In genomic region chr7:19358634-19359033, GRCm38 (mm10) we compare ENCODE assay signal across 8 mouse cellular contexts. TPM values are rescaled to one million over a fixed set of nuclear protein-coding genes. Genes with fewer than 3 reads are reported as not detected.
A peak's percentile ranks its signal among the peaks of the same experiment; 100 is the strongest.
DNase-seq lines count a peak whose midpoint lies in the region; ATAC-seq and TF ChIP-seq lines count a peak whose summit lies in the region.

No protein-coding gene starts in this region.

- intact Hi-C loops in heart, postnatal 36 days (cut with DNase I) = loop anchor here (5.0 kb wide), 1 partner anchor 121 kb away; no protein-coding TSS in a partner anchor
- intact Hi-C loops in gastrocnemius, postnatal 36 days (cut with DNase I) = no loop called here

- peaks cover 24% of the 10 kb centered on the region for H3K4me1 ChIP-seq in heart, embryonic 11.5 days (ENCODE audit: control insufficient read depth, insufficient read depth, low read length)
- peaks cover 1% of the 10 kb centered on the region for H3K4me1 ChIP-seq in ES-Bruce4 (ENCODE audit: control insufficient read depth, insufficient read depth, low read length)
- peaks cover 24% of the 10 kb centered on the region for H3K4me1 ChIP-seq in heart, embryonic 16.5 days (ENCODE audit: control insufficient read depth, insufficient read depth, low read length)
- peaks cover 56% of the 10 kb centered on the region for H3K4me1 ChIP-seq in midbrain, embryonic 10.5 days

- peaks cover 13% of the 10 kb centered on the region for H3K36me3 ChIP-seq in heart, embryonic 11.5 days (ENCODE audit: control insufficient read depth, insufficient read depth, low read length)
- H3K36me3 ChIP-seq in ES-Bruce4 (ENCODE audit: control insufficient read depth, insufficient read depth, low read length, poor library complexity, severe bottlenecking) = peaks cover 4% of the 10 kb centered on the region
- H3K36me3 ChIP-seq in heart, embryonic 16.5 days (ENCODE audit: control insufficient read depth, insufficient read depth) = peaks cover 18% of the 10 kb centered on the region; the same call in 1 of the 2 replicates
- H3K36me3 ChIP-seq in midbrain, embryonic 10.5 days = peaks cover 42% of the 10 kb centered on the region

- H3K27me3 ChIP-seq in heart, embryonic 11.5 days (ENCODE audit: control insufficient read depth, insufficient read depth, low read length) = peaks cover 4% of the 10 kb centered on the region; the same call in 1 of the 2 replicates
- H3K27me3 ChIP-seq in ES-Bruce4 (ENCODE audit: control insufficient read depth, insufficient read depth, low read length, poor library complexity, severe bottlenecking) = no peaks in the 10 kb centered on the region
- no peaks in the 10 kb centered on the region for H3K27me3 ChIP-seq in heart, embryonic 16.5 days (ENCODE audit: control insufficient read depth, insufficient read depth, low read length)
- peaks cover 14% of the 10 kb centered on the region; the same call in 1 of the 2 replicates for H3K27me3 ChIP-seq in midbrain, embryonic 10.5 days (ENCODE audit: low read depth, poor library complexity, severe bottlenecking)

- no peak for TF ChIP-seq CTCF in ES-Bruce4 (IDR thresholded peaks at IDR 0.05; ENCODE audit: low read depth, low read length)

- no peaks in the 10 kb centered on the region for H3K9me3 ChIP-seq in heart, embryonic 11.5 days (replicated peaks; ENCODE audit: control insufficient read depth, low read length)
- H3K9me3 ChIP-seq in ES-Bruce4 (replicated peaks; ENCODE audit: control insufficient read depth, insufficient read depth, low read length, poor library complexity, severe bottlenecking) = no peaks in the 10 kb centered on the region
- H3K9me3 ChIP-seq in heart, embryonic 16.5 days (replicated peaks; ENCODE audit: control insufficient read depth, low read length) = no peaks in the 10 kb centered on the region
- H3K9me3 ChIP-seq in midbrain, embryonic 10.5 days (replicated peaks) = no peaks in the 10 kb centered on the region

- 19% methylated on average over 13 of the region's 13 CpGs for WGBS in heart, embryonic 11.5 days (ENCODE audit: insufficient replicate concordance)
- WGBS in heart, embryonic 16.5 days = 15% methylated on average over 13 of the region's 13 CpGs
- WGBS in midbrain, embryonic 10.5 days = 28% methylated on average over 13 of the region's 13 CpGs

- TF ChIP-seq POLR2A in ES-Bruce4 (IDR thresholded peaks at IDR 0.05; ENCODE audit: insufficient read depth, low read length) = no peak

- no peak for ATAC-seq in heart, embryonic 11.5 days (replicated peaks; ENCODE audit: insufficient number of reproducible peaks, low FRiP score, low TSS enrichment)
- ATAC-seq in heart, embryonic 16.5 days (replicated peaks; ENCODE audit: extremely low read depth, insufficient read depth, low FRiP score) = no peak

- peak overlapping the region; percentile 71 for H3K9ac ChIP-seq in heart, embryonic 11.5 days (ENCODE audit: low read depth, low read length)
- H3K9ac ChIP-seq in ES-Bruce4 (ENCODE audit: low read depth, poor library complexity, severe bottlenecking) = peak overlapping the region; percentile 19
- peak overlapping the region; percentile 79 for H3K9ac ChIP-seq in heart, embryonic 16.5 days (ENCODE audit: low read length)

- H3K4me3 ChIP-seq in heart, embryonic 11.5 days (ENCODE audit: low read depth, low read length) = peak overlapping the region; percentile 71
- peak overlapping the region; percentile 58 for H3K4me3 ChIP-seq in ES-Bruce4 (ENCODE audit: low read depth, low read length)
- peak overlapping the region; percentile 60 for H3K4me3 ChIP-seq in heart, embryonic 16.5 days (ENCODE audit: low read length)
- H3K4me3 ChIP-seq in midbrain, embryonic 10.5 days = peak overlapping the region; percentile 87

- no peak overlapping the region for H3K27ac ChIP-seq in heart, embryonic 11.5 days (ENCODE audit: low read depth, low read length)
- H3K27ac ChIP-seq in ES-Bruce4 (ENCODE audit: insufficient read depth, low read length) = no peak overlapping the region
- H3K27ac ChIP-seq in heart, embryonic 16.5 days (ENCODE audit: low read length) = no peak overlapping the region
- peak overlapping the region; percentile 93 for H3K27ac ChIP-seq in midbrain, embryonic 10.5 days (replicated peaks)

- TF ChIP-seq EP300 in ES-Bruce4 (IDR thresholded peaks at IDR 0.05; ENCODE audit: insufficient read depth, low read depth, low read length) = no peak

- H3K4me2 ChIP-seq in heart, embryonic 11.5 days = peak overlapping the region; percentile 99
- H3K4me2 ChIP-seq in heart, embryonic 16.5 days (ENCODE audit: low read depth, low read length) = peak overlapping the region; percentile 94

- DNase-seq in heart, postnatal 36 days = no peak
- no peak for DNase-seq in midbrain, embryonic 10.5 days (ENCODE audit: low spot score)
- no peak for DNase-seq in frontal cortex, postnatal 14 days (ENCODE audit: low spot score in 2 of 2)
- no peak for DNase-seq in gastrocnemius, postnatal 36 days
- DNase-seq in cerebellum, adult 9-10 months = no peak

RNA-seq across cellular contexts. Expression of gene Cd3eap, which starts 0.6 kb away (rescaled TPM):
- 17.6 and 18.9 TPM in 2 replicates for polyA plus RNA-seq in heart, embryonic 11.5 days (2014; fragmentation: Nextera tagmentation; extraction: Ambion mirVana)
- 10 to 100 TPM; 10.4 to 11.2 TPM for total RNA-seq in heart, postnatal 36 days (2021)
- polyA plus RNA-seq in ES-Bruce4 (2011; ENCODE audit: insufficient read depth, insufficient read length, low read depth, missing spikeins) = 14.6 and 16.8 TPM in 2 replicates
- polyA plus RNA-seq in heart, embryonic 16.5 days (2015; fragmentation: Nextera tagmentation; extraction: Ambion mirVana) = 16.2 and 16.7 TPM in 2 replicates
- 23.2 and 24.7 TPM in 2 replicates for polyA plus RNA-seq in midbrain, embryonic 10.5 days (2016; fragmentation: Nextera tagmentation; extraction: Ambion mirVana)
- 10 to 100 TPM in 1 of 2 experiments, 1 to 10 TPM in 1; 9.3 to 10.2 TPM for total RNA-seq in gastrocnemius, postnatal 36 days (2021)

RNA-seq across cellular contexts. Expression of gene Ppp1r13l, which starts 0.9 kb away (rescaled TPM):
- 12.4 and 17.6 TPM in 2 replicates for polyA plus RNA-seq in heart, embryonic 11.5 days (2014; fragmentation: Nextera tagmentation; extraction: Ambion mirVana)
- 10 to 100 TPM; 35.8 to 44.2 TPM for total RNA-seq in heart, postnatal 36 days (2021)
- polyA plus RNA-seq in ES-Bruce4 (2011; ENCODE audit: insufficient read depth, insufficient read length, low read depth, missing spikeins) = 21.9 and 25.5 TPM in 2 replicates
- 13.6 and 14.2 TPM in 2 replicates for polyA plus RNA-seq in heart, embryonic 16.5 days (2015; fragmentation: Nextera tagmentation; extraction: Ambion mirVana)
- 4.9 and 6.0 TPM in 2 replicates for polyA plus RNA-seq in midbrain, embryonic 10.5 days (2016; fragmentation: Nextera tagmentation; extraction: Ambion mirVana)
- 1 to 10 TPM; 2.4 to 2.6 TPM for total RNA-seq in gastrocnemius, postnatal 36 days (2021)

RNA-seq across cellular contexts. Expression of gene Ercc1, which starts 14.1 kb away (rescaled TPM):
- polyA plus RNA-seq in heart, embryonic 11.5 days (2014; fragmentation: Nextera tagmentation; extraction: Ambion mirVana) = 72.5 and 74.5 TPM in 2 replicates
- 10 to 100 TPM; 43.4 to 48.0 TPM for total RNA-seq in heart, postnatal 36 days (2021)
- polyA plus RNA-seq in ES-Bruce4 (2011; ENCODE audit: insufficient read depth, insufficient read length, low read depth, missing spikeins) = 38.1 and 43.7 TPM in 2 replicates
- polyA plus RNA-seq in heart, embryonic 16.5 days (2015; fragmentation: Nextera tagmentation; extraction: Ambion mirVana) = 61.0 and 62.4 TPM in 2 replicates
- polyA plus RNA-seq in midbrain, embryonic 10.5 days (2016; fragmentation: Nextera tagmentation; extraction: Ambion mirVana) = 117 and 118 TPM in 2 replicates
- 10 to 100 TPM; 24.5 to 29.0 TPM for total RNA-seq in gastrocnemius, postnatal 36 days (2021)

RNA-seq across cellular contexts. Expression of gene Ercc2, which starts 23.2 kb away (rescaled TPM):
- 6.1 and 6.6 TPM in 2 replicates for polyA plus RNA-seq in heart, embryonic 11.5 days (2014; fragmentation: Nextera tagmentation; extraction: Ambion mirVana)
- total RNA-seq in heart, postnatal 36 days (2021) = 10 to 100 TPM; 11.8 to 12.0 TPM
- polyA plus RNA-seq in ES-Bruce4 (2011; ENCODE audit: insufficient read depth, insufficient read length, low read depth, missing spikeins) = 22.6 and 28.5 TPM in 2 replicates
- polyA plus RNA-seq in heart, embryonic 16.5 days (2015; fragmentation: Nextera tagmentation; extraction: Ambion mirVana) = 11.1 and 12.8 TPM in 2 replicates
- 27.7 and 31.8 TPM in 2 replicates for polyA plus RNA-seq in midbrain, embryonic 10.5 days (2016; fragmentation: Nextera tagmentation; extraction: Ambion mirVana)
- 1 to 10 TPM; 8.5 to 9.8 TPM for total RNA-seq in gastrocnemius, postnatal 36 days (2021)

RNA-seq across cellular contexts. Expression of gene Klc3, which starts 45.3 kb away (rescaled TPM):
- polyA plus RNA-seq in heart, embryonic 11.5 days (2014; fragmentation: Nextera tagmentation; extraction: Ambion mirVana) = 2.2 and 3.7 TPM in 2 replicates
- under 1 TPM; 0.24 to 0.92 TPM for total RNA-seq in heart, postnatal 36 days (2021)
- 17.6 and 18.7 TPM in 2 replicates for polyA plus RNA-seq in ES-Bruce4 (2011; ENCODE audit: insufficient read depth, insufficient read length, low read depth, missing spikeins)
- polyA plus RNA-seq in heart, embryonic 16.5 days (2015; fragmentation: Nextera tagmentation; extraction: Ambion mirVana) = 4.1 and 5.0 TPM in 2 replicates
- polyA plus RNA-seq in midbrain, embryonic 10.5 days (2016; fragmentation: Nextera tagmentation; extraction: Ambion mirVana) = 2.3 and 3.0 TPM in 2 replicates
- total RNA-seq in gastrocnemius, postnatal 36 days (2021) = under 1 TPM; 0.25 to 0.38 TPM

Comparison
In these comparisons a context has a peak if more than half of its experiments do, and no peak if none do; other contexts are left out.
1. H3K9ac ChIP-seq: peak in every context shown above with its lines; median percentile 79 in heart, embryonic 16.5 days; 71 in heart, embryonic 11.5 days; 19 in ES-Bruce4.